Mouse (Mus musculus): ENCODE measurements around the gene Trio.

GRCm38 (mm10) chr15:27825390-27825789 lies 200.3 kb downstream of the Trio start:
- TF ChIP-seq TAL1 (IDR thresholded peaks at IDR 0.05; ENCODE audit: low read length) (no peak), GATA1 (IDR thresholded peaks at IDR 0.05; ENCODE audit: low read length) (no peak)
